Mouse (Mus musculus): ENCODE measurements around the gene Mlf1.

- TF ChIP-seq USF1 (IDR thresholded peaks at IDR 0.05; ENCODE audit: low read depth, low read length) (no peak), E2F4 (IDR thresholded peaks at IDR 0.05; ENCODE audit: borderline replicate concordance, low read depth, low read length) (no peak), CTCF (IDR thresholded peaks at IDR 0.05 in 2 of 3, conservative IDR thresholded peaks at IDR 0.05 in 1 of 3; ENCODE audit: control insufficient read depth in 1 of 3, insufficient read depth in 1 of 3, low read depth in 2 of 3, low read length in 3 of 3, poor library complexity in 1 of 3, severe bottlenecking in 1 of 3) (no peak), MAX (IDR thresholded peaks at IDR 0.05; ENCODE audit: low read length) (no peak), NRF1 (IDR thresholded peaks at IDR 0.05; ENCODE audit: insufficient read depth, low read depth, low read length, poor library complexity, severe bottlenecking) (no peak), RAD21 (IDR thresholded peaks at IDR 0.05; ENCODE audit: low read depth, low read length) (no peak), ELF1 (IDR thresholded peaks at IDR 0.05; ENCODE audit: low read depth, low read length) (no peak), ZC3H11A (IDR thresholded peaks at IDR 0.05; ENCODE audit: low read depth, low read length) (no peak), POLR2A (IDR thresholded peaks at IDR 0.05; ENCODE audit: control insufficient read depth in 1 of 2, insufficient read depth in 1 of 2, low read depth in 1 of 2, low read length in 2 of 2, poor library complexity in 1 of 2) (no peak), MYC (IDR thresholded peaks at IDR 0.05; ENCODE audit: low read depth, low read length) (no peak)
Measured at GRCm38 (mm10) chr3:67372194-67372593, 1.7 kb upstream of the Mlf1 start.
